Mouse (Mus musculus): ENCODE data around the gene Palm.

Gene Palm

GRCm38 (mm10) chr10:79854801-79855541, 61.6 kb downstream of the Palm start:
- DNase-seq (ENCODE audit: low spot score in 2 of 2) = peak in 1 of 2 experiments; percentile 56

- no peak for DNase-seq (ENCODE audit: low spot score in 2 of 2)
These were observed 62.3 kb downstream of the Palm start for GRCm38 (mm10) chr10:79855558-79856184.

- DNase-seq (ENCODE audit: low spot score in 2 of 2) = no peak
These were observed 62.9 kb downstream of the Palm start for GRCm38 (mm10) chr10:79856280-79856679.

- DNase-seq (ENCODE audit: low spot score in 2 of 2) = no peak
These were observed 63.5 kb downstream of the Palm start for GRCm38 (mm10) chr10:79856704-79857451.

- peak in 1 of 2 experiments; percentile 54 for DNase-seq (ENCODE audit: low spot score in 2 of 2)
These were observed 64.1 kb downstream of the Palm start for GRCm38 (mm10) chr10:79857452-79857811.

- DNase-seq (ENCODE audit: low spot score in 2 of 2) = no peak
These were observed 64.5 kb downstream of the Palm start for GRCm38 (mm10) chr10:79857894-79858293.

- peak in 1 of 2 experiments; percentile 71 for DNase-seq (ENCODE audit: low spot score in 2 of 2)
These were observed 65.2 kb downstream of the Palm start for GRCm38 (mm10) chr10:79858416-79859074.

GRCm38 (mm10) chr10:79859116-79859515, 65.7 kb downstream of the Palm start:
- DNase-seq (ENCODE audit: low spot score in 2 of 2) = no peak

GRCm38 (mm10) chr10:79860079-79860911, 66.9 kb downstream of the Palm start:
- no peak for DNase-seq (ENCODE audit: low spot score in 2 of 2)

GRCm38 (mm10) chr10:79861230-79862048, 68.1 kb downstream of the Palm start:
- DNase-seq (ENCODE audit: low spot score in 2 of 2) = no peak

- no peak for DNase-seq (ENCODE audit: low spot score in 2 of 2)
These were observed 68.8 kb downstream of the Palm start for GRCm38 (mm10) chr10:79862049-79862788.

- no peak for DNase-seq (ENCODE audit: low spot score in 2 of 2)
These were observed 69.6 kb downstream of the Palm start for GRCm38 (mm10) chr10:79862925-79863324.

GRCm38 (mm10) chr10:79864351-79865188, 71.2 kb downstream of the Palm start:
- no peak for DNase-seq (ENCODE audit: low spot score in 2 of 2)

- no peak for DNase-seq (ENCODE audit: low spot score in 2 of 2)
These were observed 71.8 kb downstream of the Palm start for GRCm38 (mm10) chr10:79865189-79865601.

GRCm38 (mm10) chr10:79865801-79866295, 72.5 kb downstream of the Palm start:
- DNase-seq (ENCODE audit: low spot score in 2 of 2) = no peak

GRCm38 (mm10) chr10:79866601-79867000, 73.2 kb downstream of the Palm start:
- no peak for DNase-seq (ENCODE audit: low spot score in 2 of 2)
